Mouse (Mus musculus) thymus, adult 2 months (tissue): ENCODE data around the gene Zfp871.

ENCODE experiments used
- CTCF ChIP-seq: fragments of 200-500 bp; IDR thresholded peaks from 2 replicates; pipeline ENCODE4 v1.5.1; 2012; ENCODE audit warnings: mild to moderate bottlenecking, control low read depth, low read length, moderate library complexity, borderline replicate concordance; ENCODE audit not compliant: control insufficient read depth, poor library complexity, insufficient read depth; ENCODE audit errors: extremely low read depth
- POLR2A ChIP-seq: fragments of 200-500 bp; IDR thresholded peaks from 2 replicates; pipeline ENCODE4 v1.6.1; 2012; ENCODE audit warnings: mild to moderate bottlenecking, low read length, control low read depth, moderate library complexity; ENCODE audit not compliant: control insufficient read depth, poor library complexity, insufficient read depth; ENCODE audit errors: extremely low read depth

GRCm38 (mm10) chr17:32757331-32757730 lies 30.8 kb downstream of the Zfp871 start:
- TF ChIP-seq POLR2A (no peak), CTCF (no peak)
